Mouse (Mus musculus) midbrain, embryonic 13.5 days (tissue): ENCODE measurements around the gene Hibch. TPM values are rescaled to one million over a fixed set of nuclear protein-coding genes. Genes with fewer than 3 reads are reported as not detected.
"Not testable (repeated sequence)": the region's sequence is repeated elsewhere in the genome, so short reads cannot be mapped to it uniquely, and the experiment has no call there.

Source experiments
- ATAC-seq: fragments of 200-750 bp; cut with Nextera tagmentation; 2 replicates; pipeline ENCODE4 v1.8.0; 2017; ENCODE audit warnings: mild to moderate bottlenecking, moderate TSS enrichment, moderate library complexity
- H3K27ac ChIP-seq: fragments of 300-500 bp; sonication (generic); 2 replicates; pipeline ENCODE4 v1.5.1; 2015; ENCODE audit warnings: inconsistent platforms, mild to moderate bottlenecking, moderate library complexity
- H3K27me3 ChIP-seq: fragments of 300-500 bp; sonication (generic); 2 replicates; pipeline ENCODE4 v1.6.1; 2015; ENCODE audit warnings: mild to moderate bottlenecking, inconsistent platforms
- H3K36me3 ChIP-seq: fragments of 300-500 bp; sonication (generic); 2 replicates; pipeline ENCODE4 v1.6.1; 2015; ENCODE audit warnings: mild to moderate bottlenecking, inconsistent platforms
- H3K4me1 ChIP-seq: fragments of 300-500 bp; sonication (generic); replicated peaks from 2 replicates; pipeline ENCODE4 v1.6.1; 2015; ENCODE audit warnings: inconsistent platforms
- H3K4me2 ChIP-seq: fragments of 300-500 bp; sonication (generic); replicated peaks from 2 replicates; pipeline ENCODE4 v1.6.1; 2015; ENCODE audit warnings: moderate library complexity, mild to moderate bottlenecking, inconsistent platforms
- H3K4me3 ChIP-seq: fragments of 300-500 bp; sonication (generic); replicated peaks from 2 replicates; pipeline ENCODE4 v1.5.1; 2015; ENCODE audit warnings: mild to moderate bottlenecking, inconsistent platforms
- H3K9ac ChIP-seq: fragments of 300-500 bp; sonication (generic); replicated peaks from 2 replicates; pipeline ENCODE4 v1.6.1; 2015; ENCODE audit warnings: mild to moderate bottlenecking, inconsistent platforms
- H3K9me3 ChIP-seq: fragments of 300-500 bp; sonication (generic); 2 replicates; pipeline ENCODE4 v1.6.1; 2016; ENCODE audit warnings: mild to moderate bottlenecking, inconsistent platforms
- WGBS: fragments of 180-500 bp; shearing (Covaris S2); methylation state at CpG from one replicate; pipeline ENCODE4 v1.1.7; 2015; 5-methylcytosine and 5-hydroxymethylcytosine counted together
- polyA plus RNA-seq: library from polyadenylated mRNA; unstranded; fragments of >200 nt; fragmentation: Nextera tagmentation; extraction: Ambion mirVana; gene quantifications from 2 replicates; pipeline ENCODE4 v1.2.1, GENCODE M21; 2015

The Hibch gene
- polyA plus RNA-seq, 1 experiment from 2014 or later, result 33.8 TPM

GRCm38 (mm10) chr1:52816910-52817812 lies 27.6 kb upstream of the Hibch start, which contains the start of gene Inpp1:
Inpp1 (minus strand) TSS chr1:52817688.
- Histone ChIP-seq H3K27me3 (no peaks in the 10 kb centered on the region), H3K4me1 (peaks cover 22% of the 10 kb centered on the region), H3K4me3 (peak within 1 kb of the TSS; percentile 67), H3K27ac (peak within 1 kb of the TSS; percentile 82), H3K9me3 (no peaks in the 10 kb centered on the region), H3K9ac (peak within 1 kb of the TSS; percentile 88), H3K36me3 (no peaks in the 10 kb centered on the region), H3K4me2 (peak within 1 kb of the TSS; percentile 73)
- peak; percentile 92 for ATAC-seq
- WGBS, result under 1% methylated on average over 50 of the region's 59 CpGs

DNA sequence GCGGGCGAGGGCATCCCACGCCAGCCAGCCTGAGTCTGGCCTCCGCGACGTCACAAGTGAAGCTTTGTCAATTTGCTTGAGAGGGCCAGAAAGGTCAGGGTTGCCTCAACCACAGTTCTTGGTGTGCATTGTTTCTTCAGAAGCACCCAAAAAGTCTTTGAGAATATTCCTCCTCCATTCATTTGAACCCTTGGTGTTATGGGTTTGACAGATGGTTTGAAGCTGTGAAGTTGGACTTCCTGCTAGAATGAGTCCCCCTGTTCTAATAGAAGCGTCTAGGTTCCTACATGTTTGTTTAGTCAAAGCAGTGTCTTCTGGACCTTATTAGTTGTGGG lies 26.9 kb upstream of the Hibch start:
- peak overlapping the region; percentile 88 for H3K9ac ChIP-seq
- no peaks in the 10 kb centered on the region for H3K27me3 ChIP-seq
- peak overlapping the region; percentile 82 for H3K27ac ChIP-seq
- H3K9me3 ChIP-seq, result no peaks in the 10 kb centered on the region
- H3K36me3 ChIP-seq, result no peaks in the 10 kb centered on the region
- peak overlapping the region; percentile 67 for H3K4me3 ChIP-seq
- no peak for ATAC-seq
- WGBS, result 6% methylated on average over 7 of the region's 7 CpGs
- peaks cover 22% of the 10 kb centered on the region for H3K4me1 ChIP-seq
- H3K4me2 ChIP-seq, result peak overlapping the region; percentile 73

DNA sequence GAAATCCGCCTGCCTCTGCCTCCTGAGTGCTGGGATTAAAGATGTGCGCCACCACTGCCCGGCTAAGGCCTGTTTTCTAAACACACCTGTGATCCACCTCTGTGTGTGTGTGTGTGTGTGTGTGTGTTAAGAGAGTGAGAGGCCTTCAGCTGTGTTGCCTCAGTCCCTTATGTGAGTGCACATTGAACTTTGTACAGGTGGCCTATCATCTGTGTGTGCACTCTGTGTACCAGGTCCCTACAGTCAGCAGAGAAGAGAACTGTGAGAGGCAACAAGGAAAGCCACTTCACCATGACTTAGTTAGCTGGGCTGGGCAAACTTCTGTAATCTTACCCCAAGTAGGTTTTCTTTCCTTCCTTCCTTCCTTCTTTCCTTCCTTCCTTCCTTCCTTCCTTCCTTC lies 5.6 kb upstream of the Hibch start:
- no peaks in the 10 kb centered on the region for H3K9me3 ChIP-seq
- no peak overlapping the region for H3K4me2 ChIP-seq
- H3K36me3 ChIP-seq, result no peaks in the 10 kb centered on the region
- no peak for ATAC-seq
- no peaks in the 10 kb centered on the region for H3K4me1 ChIP-seq
- no peak overlapping the region for H3K9ac ChIP-seq
- WGBS, result 94% methylated on average over 3 of the region's 3 CpGs
- H3K4me3 ChIP-seq, result no peak overlapping the region
- no peaks in the 10 kb centered on the region for H3K27me3 ChIP-seq
- H3K27ac ChIP-seq, result no peak overlapping the region

- peak overlapping the region; percentile 70 for H3K4me2 ChIP-seq
- peak overlapping the region; percentile 59 for H3K4me3 ChIP-seq
- WGBS, result 17% methylated on average over 3 of the region's 3 CpGs
- ATAC-seq, result peak; percentile 53; the same call in 1 of the 2 replicates
- H3K36me3 ChIP-seq, result no peaks in the 10 kb centered on the region
- no peak overlapping the region for H3K27ac ChIP-seq
- H3K4me1 ChIP-seq, result peaks cover 9% of the 10 kb centered on the region
- no peaks in the 10 kb centered on the region for H3K9me3 ChIP-seq
- H3K9ac ChIP-seq, result no peak overlapping the region
- no peaks in the 10 kb centered on the region for H3K27me3 ChIP-seq
Observed at GRCm38 (mm10) chr1:52844354-52844753, 375 bp upstream of the Hibch start.

- Histone ChIP-seq H3K36me3 (no peaks in the 10 kb centered on the region), H3K4me1 (peaks cover 9% of the 10 kb centered on the region), H3K4me2 (no peak overlapping the region), H3K9me3 (no peaks in the 10 kb centered on the region), H3K9ac (no peak overlapping the region), H3K27ac (no peak overlapping the region), H3K27me3 (no peaks in the 10 kb centered on the region), H3K4me3 (no peak overlapping the region)
- ATAC-seq, result no peak
- WGBS, result 91% methylated on average over 4 of the region's 4 CpGs
Observed at GRCm38 (mm10) chr1:52846556-52846955, 1.8 kb downstream of the Hibch start.

- Histone ChIP-seq H3K9ac (no peak overlapping the region), H3K27me3 (no peaks in the 10 kb centered on the region), H3K27ac (no peak overlapping the region), H3K4me3 (no peak overlapping the region), H3K4me2 (no peak overlapping the region), H3K4me1 (peaks cover 9% of the 10 kb centered on the region), H3K9me3 (no peaks in the 10 kb centered on the region), H3K36me3 (no peaks in the 10 kb centered on the region)
- 74% methylated on average over 4 of the region's 4 CpGs for WGBS
- ATAC-seq, result no peak
Observed at GRCm38 (mm10) chr1:52849422-52849821, 4.7 kb downstream of the Hibch start.

DNA sequence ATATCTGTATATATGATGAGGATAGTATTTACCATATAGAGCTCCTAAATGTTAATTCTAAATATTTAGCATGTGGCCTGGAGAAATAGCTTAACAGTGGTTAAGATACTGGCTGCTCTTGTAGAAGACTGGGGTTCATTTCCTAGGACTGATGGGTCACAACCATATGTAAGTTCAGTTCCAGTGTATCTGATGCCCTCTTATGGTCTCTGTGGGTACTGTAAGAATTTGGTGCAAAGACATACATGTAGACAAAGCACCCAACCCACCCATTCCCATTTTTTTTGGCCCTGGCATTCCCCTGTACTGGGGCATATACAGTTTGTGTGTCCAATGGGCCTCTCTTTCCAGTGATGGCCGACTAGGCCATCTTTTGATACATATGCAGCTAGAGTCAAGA lies 9.3 kb downstream of the Hibch start:
- WGBS, result 55% methylated on average over 1 of the region's 1 CpGs
- not testable (repeated sequence) for H3K9me3 ChIP-seq, H3K9ac ChIP-seq, H3K4me3 ChIP-seq, H3K4me2 ChIP-seq, H3K4me1 ChIP-seq, H3K27ac ChIP-seq, H3K36me3 ChIP-seq, H3K27me3 ChIP-seq
- ATAC-seq, result peak; percentile 63; the same call in 1 of the 2 replicates

GRCm38 (mm10) chr1:52855904-52856601 lies 11.3 kb downstream of the Hibch start:
- H3K9me3 ChIP-seq, result no peaks in the 10 kb centered on the region
- H3K36me3 ChIP-seq, result peaks cover 13% of the 10 kb centered on the region
- H3K4me1 ChIP-seq, result no peaks in the 10 kb centered on the region
- no peak overlapping the region for H3K4me2 ChIP-seq
- no peaks in the 10 kb centered on the region for H3K27me3 ChIP-seq
- WGBS, result 92% methylated on average over 7 of the region's 7 CpGs
- no peak overlapping the region for H3K9ac ChIP-seq
- no peak overlapping the region for H3K27ac ChIP-seq
- no peak for ATAC-seq
- H3K4me3 ChIP-seq, result no peak overlapping the region

GRCm38 (mm10) chr1:52864220-52864619 lies 19.5 kb downstream of the Hibch start:
- Histone ChIP-seq H3K27me3 (no peaks in the 10 kb centered on the region), H3K27ac (no peak overlapping the region), H3K4me1 (no peaks in the 10 kb centered on the region), H3K4me3 (no peak overlapping the region), H3K4me2 (no peak overlapping the region), H3K9ac (no peak overlapping the region), H3K9me3 (no peaks in the 10 kb centered on the region), H3K36me3 (peaks cover 26% of the 10 kb centered on the region)
- no peak for ATAC-seq
- WGBS, result 100% methylated on average over 1 of the region's 1 CpGs

GRCm38 (mm10) chr1:52866007-52866406 lies 21.3 kb downstream of the Hibch start:
- WGBS, result 96% methylated on average over 3 of the region's 3 CpGs
- H3K4me2 ChIP-seq, result no peak overlapping the region
- H3K4me3 ChIP-seq, result no peak overlapping the region
- no peaks in the 10 kb centered on the region for H3K4me1 ChIP-seq
- ATAC-seq, result no peak
- no peaks in the 10 kb centered on the region for H3K27me3 ChIP-seq
- no peaks in the 10 kb centered on the region for H3K9me3 ChIP-seq
- no peak overlapping the region for H3K27ac ChIP-seq
- H3K36me3 ChIP-seq, result peaks cover 13% of the 10 kb centered on the region
- H3K9ac ChIP-seq, result no peak overlapping the region

- no peak overlapping the region for H3K9ac ChIP-seq
- no peak overlapping the region for H3K4me3 ChIP-seq
- no peaks in the 10 kb centered on the region for H3K9me3 ChIP-seq
- H3K27me3 ChIP-seq, result no peaks in the 10 kb centered on the region
- peaks cover 14% of the 10 kb centered on the region for H3K36me3 ChIP-seq
- no peak for ATAC-seq
- H3K4me2 ChIP-seq, result no peak overlapping the region
- WGBS, result 94% methylated on average over 1 of the region's 1 CpGs
- no peaks in the 10 kb centered on the region for H3K4me1 ChIP-seq
- H3K27ac ChIP-seq, result no peak overlapping the region
Observed at GRCm38 (mm10) chr1:52867876-52868275, 23.1 kb downstream of the Hibch start.

DNA sequence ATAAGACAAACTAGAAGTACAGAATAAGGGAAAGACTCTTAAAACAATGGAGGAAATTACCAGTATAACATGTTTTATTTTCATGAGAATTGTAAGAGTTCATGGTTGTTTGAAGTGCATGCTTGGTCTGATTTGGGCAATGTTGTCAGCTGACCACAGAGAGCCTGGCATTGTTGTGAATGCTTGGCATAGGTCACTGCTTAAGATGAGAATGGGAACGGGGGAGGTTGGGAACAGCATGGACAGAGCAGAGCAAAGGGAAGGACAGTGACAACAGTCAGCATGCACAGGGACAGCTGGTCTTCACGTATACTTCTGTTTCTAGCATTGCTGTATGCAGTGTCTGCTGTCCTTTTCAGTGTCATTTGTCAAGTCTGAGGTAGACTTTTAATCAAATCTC lies 39.5 kb downstream of the Hibch start:
- ATAC-seq, result no peak
- Histone ChIP-seq H3K27ac (no peak overlapping the region), H3K4me3 (no peak overlapping the region), H3K36me3 (peaks cover 15% of the 10 kb centered on the region), H3K27me3 (no peaks in the 10 kb centered on the region), H3K9ac (no peak overlapping the region), H3K9me3 (no peaks in the 10 kb centered on the region; the same call in 1 of the 2 replicates), H3K4me2 (no peak overlapping the region), H3K4me1 (no peaks in the 10 kb centered on the region)
- 81% methylated on average over 2 of the region's 2 CpGs for whole genome bisulfite sequencing
